Mouse (Mus musculus): ENCODE data around the gene Adra2b.

GRCm38 (mm10) chr2:127375759-127376341 is 12.8 kb downstream of the Adra2b start:
- TF ChIP-seq POLR2A (IDR thresholded peaks at IDR 0.05; ENCODE audit: low read depth, low read length) (no peak), CTCF (IDR thresholded peaks at IDR 0.05; ENCODE audit: borderline replicate concordance, insufficient read depth, low read length) (no peak)

All from embryonic fibroblast, embryonic 13.5 days (primary cell).